27 mouse cellular contexts compared by ENCODE assay signal in the genomic region with DNA sequence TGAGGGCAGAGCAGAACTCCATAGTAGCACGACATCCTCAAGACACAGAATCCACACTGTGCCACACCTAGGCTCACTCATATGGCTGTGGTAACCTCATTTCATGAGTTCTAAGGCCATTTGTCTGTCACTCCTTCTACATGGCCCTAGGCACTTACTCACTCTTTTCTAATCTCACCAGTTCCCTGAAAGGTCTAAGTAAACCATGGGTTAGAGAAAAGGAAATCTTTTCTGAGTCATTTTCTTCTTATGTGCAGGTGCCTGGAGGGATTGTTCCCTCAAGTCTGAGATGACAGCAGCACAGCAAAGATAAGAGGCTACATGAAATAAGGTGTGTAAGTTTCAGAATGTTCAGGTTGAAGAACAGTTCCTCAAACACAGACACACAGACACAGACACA.
"Had no signal": no experiment of that assay in that cellular context is flagged by ENCODE, and none has a peak within 500 bp of the region (broad histone marks: within the 10 kb centered on the region; RNA-seq: fewer than 3 reads in every experiment).

No protein-coding gene starts in this region.

- H3K27me3 ChIP-seq: heart, embryonic 13.5 days; heart, embryonic 15.5 days; hindbrain, embryonic 13.5 days; hindbrain, embryonic 15.5 days; kidney, embryonic 15.5 days; limb, embryonic 12.5 days; liver, embryonic 13.5 days had no signal

- H3K4me1 ChIP-seq: heart, embryonic 13.5 days; heart, embryonic 15.5 days; hindbrain, embryonic 13.5 days; hindbrain, embryonic 15.5 days; kidney, embryonic 15.5 days; limb, embryonic 10.5 days; limb, embryonic 12.5 days; liver, embryonic 13.5 days had no signal

- ATAC-seq: hindbrain, postnatal 0 days; intestine, embryonic 16.5 days had no signal

- H3K4me3 ChIP-seq: heart, adult 2 months; heart, embryonic 13.5 days; heart, embryonic 15.5 days; hindbrain, embryonic 13.5 days; hindbrain, embryonic 15.5 days; kidney, embryonic 15.5 days; left cerebral cortex, adult 2 months; limb, embryonic 10.5 days; limb, embryonic 12.5 days; liver, embryonic 13.5 days had no signal

- DNase-seq: gastrocnemius, postnatal 14 days; gastrocnemius, postnatal 36 days; heart, adult 11 months; heart, adult 2 months; heart, postnatal 14 days; heart, postnatal 36 days; kidney, adult 11 months; kidney, adult 2 months; kidney, adult 9 months; kidney, postnatal 14 days; kidney, postnatal 36 days; layer of hippocampus, adult 9-11 months; liver; liver, embryonic 13.5 days had no signal

- H3K4me2 ChIP-seq: heart, embryonic 11.5 days; heart, embryonic 13.5 days; heart, embryonic 15.5 days; hindbrain, embryonic 13.5 days; hindbrain, embryonic 15.5 days; kidney, embryonic 15.5 days; limb, embryonic 12.5 days; liver, embryonic 11.5 days; liver, embryonic 13.5 days had no signal

- H3K9ac ChIP-seq: heart, embryonic 13.5 days; heart, embryonic 15.5 days; hindbrain, embryonic 13.5 days; hindbrain, embryonic 15.5 days; kidney, embryonic 15.5 days; limb, embryonic 12.5 days; liver, embryonic 13.5 days had no signal

- H3K36me3 ChIP-seq: heart, embryonic 13.5 days; heart, embryonic 15.5 days; hindbrain, embryonic 13.5 days; hindbrain, embryonic 15.5 days; kidney, embryonic 15.5 days; limb, embryonic 10.5 days; limb, embryonic 12.5 days; liver, embryonic 13.5 days had no signal

- H3K27ac ChIP-seq: heart, adult 2 months; heart, embryonic 13.5 days; heart, embryonic 15.5 days; hindbrain, embryonic 13.5 days; hindbrain, embryonic 15.5 days; hindbrain, postnatal 0 days; kidney, embryonic 15.5 days; kidney, postnatal 0 days; left cerebral cortex, adult 2 months; limb, embryonic 10.5 days; limb, embryonic 12.5 days; liver, embryonic 13.5 days had no signal
